Mouse (Mus musculus): Measurements from ENCODE around the gene Magi2.
A peak's percentile ranks its signal among the peaks of the same experiment; 100 is the strongest.
"Not testable (repeated sequence)": the region's sequence is repeated elsewhere in the genome, so short reads cannot be mapped to it uniquely, and the experiment has no call there.

Magi2 gene

DNA sequence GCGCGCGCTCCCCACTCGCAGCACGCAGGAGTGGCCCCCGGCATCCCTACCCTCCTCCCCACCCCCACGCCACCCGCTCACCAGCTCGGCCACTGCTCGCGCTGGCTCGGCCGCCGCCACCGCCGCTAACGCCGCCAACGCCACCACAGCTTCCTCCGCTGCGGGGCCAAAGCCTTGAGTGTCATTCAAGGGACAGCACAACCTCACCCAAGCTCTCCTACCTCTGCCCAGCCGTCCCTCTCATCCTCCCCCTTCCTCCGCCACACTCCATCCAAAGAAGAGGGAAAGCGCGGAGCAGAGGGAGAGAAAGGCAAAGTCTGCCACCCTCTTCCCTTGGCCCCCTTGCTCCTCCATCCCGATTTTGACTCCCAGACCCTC is at the start of gene Magi2:
Gene Magi2 (plus strand): TSS at position 171 of the 378 bp plus-strand sequence.
- no peak for DNase-seq (ENCODE audit: low spot score in 2 of 2)

DNA sequence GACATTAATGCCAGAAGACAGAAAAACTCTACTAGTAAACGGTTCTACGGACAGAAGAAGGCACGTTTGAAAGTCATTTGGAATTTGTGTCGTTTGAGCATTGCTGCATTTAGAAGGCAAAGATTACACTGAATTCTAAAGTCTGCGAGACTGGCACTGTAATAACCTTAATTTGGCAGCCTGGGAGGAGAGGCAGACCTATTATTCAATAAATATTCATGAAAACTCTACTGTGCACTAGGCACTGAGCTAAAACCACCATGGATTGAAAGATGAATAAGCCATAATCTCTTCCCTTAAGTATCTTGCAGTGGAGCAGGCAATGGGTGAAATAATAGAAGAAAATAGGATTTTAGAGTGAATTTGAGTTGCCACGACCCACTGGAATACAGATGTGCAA is 48.2 kb upstream of the Magi2 start:
- DNase-seq (ENCODE audit: low spot score in 2 of 2): no peak

DNA sequence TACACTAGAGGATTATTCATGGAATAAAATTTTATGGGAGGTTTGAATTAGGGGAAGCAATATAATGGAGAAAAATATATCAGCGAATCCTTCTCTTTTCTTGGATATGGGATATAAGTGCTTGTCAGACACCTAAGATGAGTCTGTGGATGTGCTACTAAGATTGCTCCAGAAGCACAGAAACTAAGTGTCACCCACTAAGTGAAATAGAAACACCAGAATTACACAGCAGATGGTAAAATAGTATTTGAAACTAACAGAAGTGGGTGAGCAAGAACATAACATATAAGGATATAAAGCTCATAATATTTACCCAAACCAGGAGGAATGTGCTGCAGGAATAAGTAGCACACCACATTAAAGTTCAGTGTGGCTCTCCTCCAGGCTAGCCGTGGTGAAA is 40.7 kb upstream of the Magi2 start:
- DNase-seq (ENCODE audit: low spot score in 2 of 2): no peak

DNA sequence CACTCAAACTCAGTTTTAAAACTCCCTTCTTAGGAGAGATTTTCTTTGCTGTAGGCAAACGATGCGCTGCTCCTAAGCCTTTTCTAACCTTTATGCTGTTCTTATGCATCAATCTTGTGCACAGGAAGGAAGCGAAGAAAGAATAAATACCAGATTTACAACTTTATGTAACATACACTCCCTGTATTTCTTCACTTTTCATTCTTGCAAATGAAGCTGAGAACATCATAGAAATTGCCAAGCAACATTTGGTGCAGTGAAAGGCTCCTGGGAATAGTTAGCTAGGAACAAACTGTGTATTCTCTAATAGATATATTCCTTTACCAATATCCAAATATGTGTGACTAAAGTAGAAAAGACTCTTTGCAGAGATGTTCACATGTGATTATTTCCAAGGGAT is 15.2 kb upstream of the Magi2 start:
- no peak for DNase-seq (ENCODE audit: low spot score in 2 of 2)

DNA sequence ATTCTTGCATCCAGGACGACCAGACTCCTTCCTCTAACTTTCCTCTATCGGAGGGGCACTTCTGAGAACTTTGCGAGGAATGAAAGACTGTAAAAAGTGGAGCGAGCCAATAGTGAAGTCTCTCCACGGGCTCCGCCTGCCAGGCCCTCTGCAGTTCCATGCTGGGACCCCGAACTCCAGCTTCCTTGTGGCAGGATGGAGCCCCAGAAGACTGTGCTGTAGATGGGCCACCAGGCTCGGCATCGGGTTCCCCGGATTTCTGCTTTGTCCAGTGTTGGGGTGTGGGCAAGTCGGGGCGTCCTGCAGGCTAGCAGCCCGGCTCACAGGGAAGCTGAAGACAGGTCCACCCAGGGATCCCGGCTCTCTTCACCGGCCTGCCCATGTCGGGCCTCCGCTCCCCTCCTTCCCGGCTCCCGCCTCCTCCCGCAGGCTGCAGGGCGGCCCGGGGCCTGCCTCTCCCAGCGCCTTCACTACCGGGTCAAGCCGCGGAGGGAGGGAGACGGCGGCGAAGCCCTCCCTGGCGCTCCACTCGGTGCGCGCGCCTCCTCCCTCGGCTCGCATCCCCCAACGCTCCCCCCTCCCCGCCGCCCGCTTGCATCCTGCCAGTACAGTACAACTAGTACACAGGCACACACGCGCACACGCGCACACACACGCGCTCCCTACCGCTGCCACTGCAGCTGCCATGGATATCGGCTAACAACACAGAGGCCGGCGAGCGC is 531 bp upstream of the Magi2 start:
- peak; percentile 41 to 59 for DNase-seq (ENCODE audit: low spot score in 2 of 2)

DNA sequence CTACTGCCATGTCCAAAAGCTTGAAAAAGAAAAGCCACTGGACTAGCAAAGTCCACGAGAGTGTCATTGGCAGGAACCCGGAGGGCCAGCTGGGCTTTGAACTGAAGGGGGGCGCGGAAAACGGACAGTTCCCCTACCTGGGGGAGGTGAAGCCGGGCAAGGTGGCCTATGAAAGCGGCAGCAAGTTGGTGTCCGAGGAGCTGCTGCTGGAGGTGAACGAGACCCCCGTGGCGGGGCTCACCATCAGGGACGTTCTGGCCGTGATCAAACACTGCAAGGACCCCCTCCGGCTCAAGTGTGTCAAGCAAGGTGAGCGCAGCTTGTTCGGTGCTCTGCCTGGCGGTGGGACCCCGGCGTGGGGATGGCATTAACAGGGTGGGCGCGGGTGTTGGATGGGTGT is 445 bp downstream of the Magi2 start:
- peak in 1 of 2 experiments; percentile 1 for DNase-seq (ENCODE audit: low spot score in 2 of 2)

DNA sequence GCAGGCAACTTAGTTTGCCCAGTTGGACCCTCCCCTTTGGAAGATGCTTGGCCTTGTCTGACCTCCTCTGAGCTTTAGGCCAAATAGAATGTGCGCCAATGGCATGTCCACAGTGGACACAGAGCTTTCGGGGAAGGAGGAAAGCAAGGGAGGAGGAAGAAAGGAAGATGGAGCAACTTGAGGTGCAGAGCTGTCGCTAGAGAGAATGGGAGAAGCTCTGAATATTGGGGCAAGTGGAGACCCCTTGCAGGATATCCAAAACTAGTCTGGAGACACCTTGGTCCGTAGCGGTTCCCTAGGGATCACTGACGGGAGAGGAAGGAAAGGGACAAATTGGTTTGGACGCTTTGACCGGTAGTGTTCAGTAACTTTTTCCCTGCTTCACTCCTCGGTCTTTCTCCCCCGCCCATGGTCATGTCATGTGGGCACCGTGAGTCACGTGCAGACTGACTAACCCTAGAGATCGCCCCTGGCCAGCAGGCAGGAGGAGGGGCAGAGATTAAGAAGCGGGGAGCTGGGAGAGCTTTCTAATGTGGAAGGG is 1.0 kb downstream of the Magi2 start:
- DNase-seq (ENCODE audit: low spot score in 2 of 2): peak; percentile 40 to 43

DNA sequence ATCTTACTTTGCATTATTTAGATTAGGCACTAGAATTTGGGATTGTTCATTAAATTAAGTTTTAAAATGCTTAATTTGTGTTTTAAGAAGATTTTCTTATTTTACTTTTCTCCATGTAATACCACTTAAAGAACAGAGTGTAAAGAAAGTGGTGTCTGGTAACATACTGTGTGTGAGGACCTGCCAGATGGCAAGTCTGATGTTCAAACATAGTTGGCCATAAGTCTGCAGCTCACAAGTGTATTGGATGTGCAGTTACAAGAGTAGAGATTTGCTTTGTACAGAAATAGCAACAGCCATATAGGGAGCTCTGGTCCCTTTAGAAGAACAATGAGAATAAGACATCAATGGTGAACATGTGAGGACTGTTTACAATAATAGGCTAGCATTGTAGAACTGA is 15.0 kb downstream of the Magi2 start:
- DNase-seq (ENCODE audit: low spot score in 2 of 2): no peak

DNA sequence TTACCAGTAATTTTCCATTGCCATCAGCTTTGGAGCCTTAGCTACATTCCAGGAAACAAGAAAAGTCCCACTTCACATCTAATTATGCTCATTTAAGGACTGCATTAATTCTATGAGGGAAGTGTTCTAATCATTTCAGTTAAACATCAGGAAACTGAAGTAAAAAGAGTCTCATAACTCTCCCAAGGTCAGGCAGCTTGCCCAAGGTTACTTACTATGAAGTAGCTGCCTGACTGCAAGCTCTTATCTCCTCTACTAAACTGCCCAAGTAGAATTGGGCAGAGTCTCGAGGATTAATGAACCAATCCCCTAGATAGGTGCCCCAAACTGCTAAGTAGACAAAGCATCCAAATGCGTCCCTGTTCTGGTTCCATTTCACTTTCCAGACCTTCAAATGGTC is 19.6 kb downstream of the Magi2 start:
- no peak for DNase-seq (ENCODE audit: low spot score in 2 of 2)

DNA sequence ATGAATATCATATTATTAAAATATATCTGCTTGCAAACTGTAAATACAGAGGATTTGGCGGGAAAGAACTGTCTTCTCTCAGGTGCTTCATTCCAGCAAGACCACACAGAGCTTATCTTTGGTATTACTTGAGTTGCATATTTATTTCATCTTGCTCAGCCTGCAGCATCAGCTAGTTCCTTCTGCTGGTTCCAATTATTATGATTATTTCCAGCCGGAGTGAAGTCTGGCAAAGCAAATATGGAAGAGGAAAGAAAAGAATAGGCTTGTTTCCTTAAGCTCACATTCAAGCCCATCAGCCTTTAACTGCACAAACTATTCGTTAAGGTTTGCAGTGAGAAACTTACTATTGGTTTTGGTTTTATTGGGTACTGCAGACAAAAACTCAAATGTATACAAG is 20.4 kb downstream of the Magi2 start:
- no peak for DNase-seq (ENCODE audit: low spot score in 2 of 2)

DNA sequence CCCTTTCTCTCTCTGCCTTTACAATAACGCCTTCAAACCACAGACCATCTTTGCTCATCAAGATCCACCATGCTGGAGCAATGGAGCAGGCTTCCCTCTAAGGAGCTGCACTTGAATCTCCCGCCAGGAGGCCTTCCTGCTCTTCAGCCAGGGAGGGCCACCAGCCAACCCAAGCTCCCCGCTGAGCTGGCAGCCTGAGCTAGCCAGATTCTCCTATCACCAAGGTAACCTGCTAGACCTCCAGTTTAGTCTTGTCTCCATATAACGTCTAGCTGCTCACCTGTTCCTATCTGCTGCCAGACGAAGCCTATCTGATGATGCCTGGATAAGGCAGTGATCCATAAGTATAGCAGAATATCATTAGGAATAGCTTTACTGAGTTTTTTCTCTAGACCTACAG is 36.0 kb downstream of the Magi2 start:
- DNase-seq (ENCODE audit: low spot score in 2 of 2): no peak

DNA sequence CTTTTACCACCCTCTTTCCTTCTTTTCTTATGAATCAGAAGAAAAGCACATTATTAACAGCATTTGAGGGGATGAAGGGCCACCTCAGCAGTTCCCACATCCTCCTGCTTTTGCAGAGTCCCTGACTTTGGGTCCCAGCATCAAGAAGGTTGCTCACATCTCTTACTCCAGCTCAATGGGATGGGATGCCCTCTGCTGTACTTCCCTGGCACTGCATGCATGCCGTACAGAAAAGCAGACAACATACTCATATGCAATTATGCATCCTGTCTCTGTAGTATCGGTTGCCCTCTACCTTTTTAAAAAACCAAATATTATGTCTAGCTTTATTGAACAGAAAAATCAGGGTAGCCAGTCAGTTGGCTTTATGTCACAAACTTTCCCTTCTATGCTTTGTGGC is 37.8 kb downstream of the Magi2 start:
- DNase-seq (ENCODE audit: low spot score in 2 of 2): no peak

DNA sequence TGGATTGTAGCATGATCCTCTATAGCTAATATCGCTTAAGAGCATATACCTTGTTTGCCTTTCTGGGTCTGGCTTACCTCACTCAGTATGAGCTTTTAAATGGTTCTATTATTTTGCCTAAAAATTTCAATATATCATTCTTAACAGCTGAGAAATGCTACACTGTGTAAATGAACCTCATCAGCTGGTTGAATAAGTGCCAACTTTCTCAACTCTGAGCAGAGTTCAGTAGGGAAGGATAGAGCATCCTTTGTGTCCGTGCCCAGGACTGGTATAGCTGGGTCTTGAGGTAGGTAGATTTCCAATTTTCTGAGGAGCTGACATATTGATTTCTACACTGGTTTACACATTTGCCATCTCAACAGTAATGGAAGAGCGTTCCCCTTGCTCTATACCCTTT is 65.7 kb downstream of the Magi2 start:
- no peak for DNase-seq (ENCODE audit: low spot score in 2 of 2)

DNA sequence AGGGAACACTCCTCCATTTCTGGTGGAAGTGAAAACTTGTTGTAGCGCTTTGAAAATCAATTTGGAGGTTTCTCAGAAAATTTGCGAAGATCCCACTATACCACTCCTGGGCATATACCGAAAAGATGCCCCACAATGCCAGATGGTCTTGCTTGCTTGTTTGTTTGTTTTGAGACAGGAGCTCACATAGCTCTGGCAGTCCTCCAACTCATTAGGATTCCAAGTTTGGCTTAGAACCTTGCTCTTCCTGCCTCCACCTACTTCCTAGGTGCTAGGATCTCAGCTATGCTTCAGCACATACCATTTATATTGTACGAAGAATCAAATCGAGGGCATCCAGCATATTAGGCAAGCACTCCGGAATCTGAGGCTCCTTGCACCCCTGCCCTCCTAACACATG is 79.8 kb downstream of the Magi2 start:
- no peak for DNase-seq (ENCODE audit: low spot score in 2 of 2)

DNA sequence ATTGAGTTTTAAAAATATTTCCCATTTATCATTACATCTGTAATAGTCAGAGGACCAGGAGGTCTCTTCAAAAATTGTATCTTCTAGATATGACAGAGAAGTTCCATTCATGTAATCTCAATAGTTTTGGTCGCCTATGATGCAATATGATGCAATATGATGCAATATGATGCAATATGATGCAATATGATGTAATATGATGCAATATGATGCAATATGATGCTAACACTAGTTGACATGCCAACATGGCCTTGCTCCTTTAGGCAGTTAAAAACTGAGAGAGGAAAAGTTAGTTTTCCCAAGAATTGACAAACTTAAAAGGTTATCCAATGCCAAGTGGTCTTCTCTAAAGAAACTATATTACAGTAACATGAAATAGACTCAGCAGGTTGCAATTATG is 83.0 kb downstream of the Magi2 start:
- DNase-seq (ENCODE audit: low spot score in 2 of 2): no peak

DNA sequence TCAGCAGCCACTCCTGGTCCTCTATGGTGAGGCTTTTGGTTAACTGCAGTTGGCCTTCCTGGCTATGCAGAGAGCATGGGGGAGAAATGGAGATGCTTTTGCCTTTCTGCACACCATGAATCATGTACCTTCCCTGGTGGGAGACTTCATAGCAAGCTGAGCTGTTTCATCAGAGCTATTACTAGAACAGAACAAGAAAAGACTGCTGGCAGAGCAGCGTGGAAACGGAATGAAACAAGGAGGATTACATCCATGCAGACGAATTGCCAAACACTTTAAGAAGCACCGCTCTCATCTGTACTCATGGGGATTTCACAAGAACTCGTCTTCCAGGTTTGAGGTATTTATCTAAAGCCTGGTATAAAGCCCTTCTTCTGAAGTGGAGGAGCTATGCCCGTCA is 95.7 kb downstream of the Magi2 start:
- DNase-seq (ENCODE audit: low spot score in 2 of 2): no peak

DNA sequence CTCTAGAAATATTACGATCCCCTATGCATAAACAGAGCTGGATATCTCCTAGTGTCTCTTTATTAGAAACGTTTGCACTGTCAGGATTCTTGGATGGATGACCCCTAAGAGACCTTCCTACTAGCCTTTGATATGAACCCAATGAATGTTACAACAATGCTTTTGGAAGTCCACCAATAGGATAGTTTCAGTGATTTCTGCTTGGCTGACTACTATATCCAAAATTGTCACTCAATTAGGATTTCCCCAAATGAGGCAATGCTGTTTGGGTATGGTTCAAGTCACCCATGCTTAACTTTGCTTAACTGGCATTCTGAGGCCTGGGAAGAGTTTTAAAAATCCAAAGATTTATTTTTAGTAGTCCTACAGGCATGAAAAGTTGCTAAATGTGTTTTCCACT is 110.7 kb downstream of the Magi2 start:
- no peak for DNase-seq (ENCODE audit: low spot score in 2 of 2)

DNA sequence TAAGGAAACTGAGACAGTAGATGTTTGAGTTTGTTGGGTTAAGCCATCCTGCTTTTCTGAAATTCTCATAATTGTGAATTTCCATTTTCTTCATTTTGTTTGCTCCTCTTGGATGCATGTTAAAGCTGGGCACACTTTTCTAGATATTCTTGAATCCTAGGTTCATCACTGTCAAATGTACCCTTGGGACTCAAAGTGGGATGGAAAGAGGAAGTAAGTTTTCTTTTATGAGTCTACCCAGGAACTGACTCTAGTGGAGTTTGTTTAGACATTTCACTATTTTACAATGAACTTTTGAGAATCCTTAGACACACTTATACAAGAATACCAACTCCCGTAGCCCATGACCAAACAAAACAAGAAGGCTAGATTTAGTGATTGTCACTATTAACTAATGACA is 141.3 kb downstream of the Magi2 start:
- no peak for DNase-seq (ENCODE audit: low spot score in 2 of 2)

DNA sequence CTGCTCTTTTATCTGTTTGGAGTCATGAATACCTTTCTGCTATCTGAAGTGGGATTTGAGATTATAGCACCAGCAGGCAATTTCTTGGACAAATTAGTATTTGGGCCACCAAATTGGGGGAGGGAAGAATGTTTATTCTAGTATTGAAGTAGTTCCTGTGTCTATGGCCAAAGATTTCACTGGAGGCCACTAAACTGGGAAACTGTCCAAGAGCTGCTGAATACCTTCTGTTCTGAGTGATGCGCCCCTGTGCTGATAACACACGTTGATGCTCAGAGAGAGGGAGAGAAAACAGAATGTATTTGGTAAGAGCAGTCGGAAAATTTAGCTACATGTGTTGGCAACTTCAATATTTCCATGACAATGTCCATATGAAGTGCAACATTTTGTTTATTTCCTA is 169.0 kb downstream of the Magi2 start:
- DNase-seq (ENCODE audit: low spot score in 2 of 2): no peak

DNA sequence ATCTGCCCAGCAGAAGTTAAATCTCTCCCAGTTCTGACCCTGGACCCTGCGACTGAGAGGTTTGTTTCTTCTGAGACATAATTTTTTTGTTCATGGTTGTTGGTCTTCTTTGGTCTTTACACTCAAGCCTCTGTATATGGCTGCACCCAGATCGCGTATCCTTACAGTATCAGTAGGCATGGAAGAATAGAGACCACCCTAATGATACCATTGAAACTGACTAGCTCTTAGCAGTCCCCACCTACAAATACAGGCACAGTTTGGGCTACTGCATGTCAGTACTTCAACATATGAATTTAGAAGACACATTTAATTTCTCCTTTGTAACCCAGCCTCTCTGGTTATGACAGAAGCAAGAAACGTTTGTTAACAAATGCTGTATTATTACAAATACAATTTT is 173.5 kb downstream of the Magi2 start:
- DNase-seq (ENCODE audit: low spot score in 2 of 2): no peak

DNA sequence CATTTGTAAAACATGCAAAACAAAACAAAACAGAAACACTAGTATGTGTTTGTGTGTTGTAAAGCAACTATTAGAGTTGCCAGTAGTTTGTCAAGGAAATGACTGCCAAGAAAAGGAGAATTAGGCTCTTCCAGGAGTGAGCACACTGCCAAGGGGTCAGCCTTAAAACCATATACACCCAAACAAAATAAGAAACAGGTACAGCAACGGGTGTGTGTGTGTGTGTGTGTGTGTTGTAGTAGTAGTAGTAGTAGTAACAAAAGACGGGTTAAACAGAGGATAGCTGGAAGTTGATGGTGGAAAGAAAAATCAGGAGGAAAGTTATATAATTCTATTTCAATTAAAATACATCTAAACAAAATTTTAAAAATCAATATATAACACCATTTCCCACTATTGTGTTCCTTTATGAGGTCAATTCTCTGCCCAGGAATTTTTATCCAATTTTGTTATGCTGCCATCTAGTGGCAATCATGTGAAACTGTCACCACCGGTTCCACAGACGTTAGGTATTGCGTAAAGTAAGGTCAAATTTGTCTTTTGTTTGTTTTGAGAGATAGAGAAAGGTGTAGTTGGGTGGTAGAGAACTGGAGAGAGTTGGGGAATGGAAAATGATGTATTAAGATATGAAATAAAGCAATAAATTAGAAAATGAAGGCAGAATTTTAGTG is 174.0 kb downstream of the Magi2 start:
- no peak for DNase-seq (ENCODE audit: low spot score in 2 of 2)

DNA sequence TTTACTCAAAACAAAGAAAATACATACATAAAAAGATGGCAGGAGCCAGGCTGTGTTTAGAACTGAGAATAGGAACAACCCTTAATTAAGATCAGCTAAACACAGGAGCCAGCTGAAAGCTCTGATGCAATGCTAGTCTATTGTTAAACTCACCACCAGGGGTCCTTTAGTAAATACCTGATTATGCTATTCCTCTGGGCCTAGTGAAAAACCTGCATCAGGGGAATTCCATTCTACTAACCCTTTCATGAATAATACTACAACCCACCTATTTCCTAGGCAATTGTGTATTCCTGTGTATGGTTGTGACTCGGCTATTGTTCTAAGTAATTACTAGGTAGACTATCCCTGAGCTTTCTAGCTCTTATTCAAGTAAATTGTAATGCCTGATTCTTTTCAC is 177.4 kb downstream of the Magi2 start:
- not testable (repeated sequence) for DNase-seq (ENCODE audit: low spot score in 2 of 2)

DNA sequence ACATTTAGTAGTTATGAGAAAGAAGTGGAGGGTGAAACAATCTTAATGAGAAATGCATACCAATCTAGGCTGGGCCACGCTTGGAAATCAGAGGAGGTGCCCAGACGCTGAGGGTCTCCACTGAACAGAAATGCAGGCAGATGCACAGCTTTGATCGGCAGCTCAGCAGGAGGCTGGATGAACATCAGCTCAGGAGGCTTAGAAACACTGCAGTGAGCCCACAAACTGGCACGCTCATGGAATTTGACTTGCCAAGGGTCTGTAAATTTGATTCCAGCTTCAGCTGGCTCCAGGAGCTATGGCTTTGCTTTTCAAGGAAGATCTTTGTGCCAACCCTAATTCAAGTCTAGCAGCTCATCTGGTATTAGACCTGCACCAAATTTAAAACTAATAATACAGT is 187.7 kb downstream of the Magi2 start:
- DNase-seq (ENCODE audit: low spot score in 2 of 2): no peak

DNA sequence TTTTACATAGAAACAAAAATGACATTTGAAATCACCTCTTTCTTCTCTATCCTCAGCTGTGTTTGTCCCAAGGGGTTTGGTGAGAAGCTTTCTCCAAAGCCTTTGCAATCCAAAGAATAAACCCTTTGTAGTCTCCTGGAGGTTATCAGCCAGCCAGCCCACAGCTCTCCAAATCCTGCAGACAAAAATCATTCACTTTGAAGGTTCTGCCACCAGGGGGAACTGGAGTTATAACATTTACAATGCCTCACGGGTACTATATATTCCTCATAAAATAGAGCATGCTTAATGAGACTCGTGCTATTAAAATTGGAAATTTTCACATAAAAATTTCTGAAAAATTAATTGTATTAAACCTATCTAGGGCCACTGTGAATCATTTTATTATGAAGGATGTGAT is 202.5 kb downstream of the Magi2 start:
- DNase-seq (ENCODE audit: low spot score in 2 of 2): no peak
